Mouse (Mus musculus) MEL (cell line): ENCODE results near the gene Ap4e1. TPM values are rescaled to one million over a fixed set of nuclear protein-coding genes. Genes with fewer than 3 reads are reported as not detected.

ENCODE experiments used
- DNase-seq: peaks from one replicate; pipeline ENCODE4 v3.0.0; 2011; ENCODE audit warnings: low read depth, low spot score
- H3K27ac ChIP-seq: 2 replicates; pipeline ENCODE4 v1.5.1; 2012; ENCODE audit warnings: low read depth, mild to moderate bottlenecking, control low read depth, low read length, moderate library complexity; ENCODE audit not compliant: control insufficient read depth
- H3K27me3 ChIP-seq, 2 experiments: fragments of 150-350 bp in 1 of 2; sonication (generic) in 1 of 2; 2 replicates each; pipeline ENCODE4 v1.6.1; 2012; ENCODE audit warnings: low read length in 2 of 2, mild to moderate bottlenecking in 2 of 2, improper control_type of control experiment in 1 of 2, moderate library complexity in 1 of 2; ENCODE audit not compliant: insufficient read depth in 2 of 2, control insufficient read depth in 1 of 2
- H3K36me3 ChIP-seq, 2 experiments: 2 replicates each; pipeline ENCODE4 v1.6.1; 2012 to 2014; ENCODE audit warnings: low read length in 2 of 2, improper control_type of control experiment in 1 of 2, inconsistent platforms in 1 of 2, mild to moderate bottlenecking in 1 of 2; ENCODE audit not compliant: insufficient read depth in 2 of 2, control insufficient read depth in 1 of 2
- H3K4me1 ChIP-seq, 2 experiments: fragments of 150-350 bp in 1 of 2; sonication (generic) in 1 of 2; 2 replicates each; pipeline ENCODE4 v1.6.1; 2012; ENCODE audit warnings: low read length in 2 of 2, improper control_type of control experiment in 1 of 2, mild to moderate bottlenecking in 1 of 2; ENCODE audit not compliant: insufficient read depth in 2 of 2, control insufficient read depth in 1 of 2
- H3K4me3 ChIP-seq, 2 experiments: fragments of 150-350 bp in 1 of 2; sonication (generic) in 1 of 2; 2 replicates each; pipeline ENCODE4 v1.5.1; 2012; ENCODE audit warnings: low read depth in 2 of 2, low read length in 2 of 2, mild to moderate bottlenecking in 2 of 2, moderate library complexity in 2 of 2, control low read depth in 1 of 2, improper control_type of control experiment in 1 of 2; ENCODE audit not compliant: control insufficient read depth in 1 of 2, insufficient read depth in 1 of 2
- H3K79me2 ChIP-seq: 2 replicates; pipeline ENCODE4 v1.6.1; 2012; ENCODE audit warnings: mild to moderate bottlenecking, low read length, moderate library complexity; ENCODE audit not compliant: control insufficient read depth, poor library complexity, insufficient read depth
- H3K9ac ChIP-seq: 2 replicates; pipeline ENCODE4 v1.6.1; 2012; ENCODE audit warnings: low read depth, mild to moderate bottlenecking, control low read depth, low read length, moderate library complexity; ENCODE audit not compliant: control insufficient read depth, poor library complexity, severe bottlenecking
- H3K9me3 ChIP-seq: fragments of 150-350 bp; sonication (generic); replicated peaks from 2 replicates; pipeline ENCODE4 v1.6.1; 2012; ENCODE audit warnings: mild to moderate bottlenecking, low read length, improper control_type of control experiment, moderate library complexity; ENCODE audit not compliant: insufficient read depth
- E2F4 ChIP-seq: IDR thresholded peaks from 2 replicates; pipeline ENCODE4 v1.6.1; 2011; ENCODE audit warnings: low read depth, low read length, improper control_type of control experiment, borderline replicate concordance
- ELF1 ChIP-seq: IDR thresholded peaks from 2 replicates; pipeline ENCODE4 v1.6.1; 2014; ENCODE audit warnings: low read depth, mild to moderate bottlenecking, inconsistent platforms, low read length, improper control_type of control experiment, moderate library complexity
- EP300 ChIP-seq, 2 experiments: IDR thresholded peaks; 2 replicates each; pipeline ENCODE4 v1.6.1; 2011; ENCODE audit warnings: improper control_type of control experiment in 2 of 2, low read length in 2 of 2, low read depth in 1 of 2, mild to moderate bottlenecking in 1 of 2
- GATA1 ChIP-seq: IDR thresholded peaks from 2 replicates; pipeline ENCODE4 v1.6.1; 2011; ENCODE audit warnings: low read depth, low read length, improper control_type of control experiment
- HCFC1 ChIP-seq: IDR thresholded peaks from 2 replicates; pipeline ENCODE4 v1.6.1; 2012; ENCODE audit warnings: low read depth, mild to moderate bottlenecking, inconsistent platforms, low read length, improper control_type of control experiment, moderate library complexity
- KAT2A ChIP-seq: conservative IDR thresholded peaks from 2 replicates; pipeline ENCODE4 v1.6.1; 2012; ENCODE audit warnings: low read depth, low read length, improper control_type of control experiment, inconsistent platforms
- MAX ChIP-seq: IDR thresholded peaks from 2 replicates; pipeline ENCODE4 v1.6.1; 2011; ENCODE audit warnings: low read length, improper control_type of control experiment
- MAZ ChIP-seq: IDR thresholded peaks from 2 replicates; pipeline ENCODE4 v1.6.1; 2012; ENCODE audit warnings: low read depth, mild to moderate bottlenecking, inconsistent platforms, low read length, improper control_type of control experiment
- MEF2A ChIP-seq: IDR thresholded peaks from 2 replicates; pipeline ENCODE4 v1.6.1; 2014; ENCODE audit warnings: low read depth, mild to moderate bottlenecking, inconsistent platforms, low read length, improper control_type of control experiment; ENCODE audit not compliant: poor library complexity, insufficient replicate concordance, severe bottlenecking; ENCODE audit errors: extremely low read depth
- MYB ChIP-seq: IDR thresholded peaks from 2 replicates; pipeline ENCODE4 v1.6.1; 2011; ENCODE audit warnings: mild to moderate bottlenecking, low read depth, low read length, improper control_type of control experiment
- NRF1 ChIP-seq: IDR thresholded peaks from 2 replicates; pipeline ENCODE4 v1.6.1; 2014; ENCODE audit warnings: low read depth, mild to moderate bottlenecking, inconsistent platforms, low read length, improper control_type of control experiment, moderate library complexity; ENCODE audit not compliant: poor library complexity, insufficient read depth, severe bottlenecking
- POLR2A ChIP-seq, 2 experiments: IDR thresholded peaks; 2 replicates each; pipeline ENCODE4 v1.6.1; 2011 to 2012; ENCODE audit warnings: low read length in 2 of 2, mild to moderate bottlenecking in 2 of 2, control low read depth in 1 of 2, improper control_type of control experiment in 1 of 2, low read depth in 1 of 2, moderate library complexity in 1 of 2; ENCODE audit not compliant: control insufficient read depth in 1 of 2, insufficient read depth in 1 of 2, poor library complexity in 1 of 2
- RAD21 ChIP-seq: IDR thresholded peaks from 2 replicates; pipeline ENCODE4 v1.6.1; 2011; ENCODE audit warnings: mild to moderate bottlenecking, low read depth, low read length, improper control_type of control experiment
- RCOR1 ChIP-seq: IDR thresholded peaks from 2 replicates; pipeline ENCODE4 v1.6.1; 2012; ENCODE audit warnings: low read depth, mild to moderate bottlenecking, inconsistent platforms, low read length, improper control_type of control experiment
- SIN3A ChIP-seq: IDR thresholded peaks from 2 replicates; pipeline ENCODE4 v1.6.1; 2012; ENCODE audit warnings: low read length, improper control_type of control experiment, inconsistent platforms
- TAL1 ChIP-seq: IDR thresholded peaks from 2 replicates; pipeline ENCODE4 v1.6.1; 2012; ENCODE audit warnings: mild to moderate bottlenecking, inconsistent platforms, low read length, moderate library complexity, mixed read lengths
- TBP ChIP-seq: IDR thresholded peaks from 2 replicates; pipeline ENCODE4 v1.8.0; 2011; ENCODE audit warnings: low read depth, low read length, improper control_type of control experiment
- ZC3H11A ChIP-seq: IDR thresholded peaks from 2 replicates; pipeline ENCODE4 v1.6.1; 2012; ENCODE audit warnings: low read depth, mild to moderate bottlenecking, inconsistent platforms, low read length, improper control_type of control experiment
- ZNF384 ChIP-seq: IDR thresholded peaks from 2 replicates; pipeline ENCODE4 v1.6.1; 2012; ENCODE audit warnings: low read depth, mild to moderate bottlenecking, inconsistent platforms, low read length, improper control_type of control experiment
- polyA plus RNA-seq, 2 experiments: library from polyadenylated mRNA; stranded (reverse) in 1 of 2; unstranded in 1 of 2; fragments of >175 nt in 1 of 2; fragments of >200 nt in 1 of 2; gene quantifications; 2 replicates each; pipeline versions ENCODE4 v1.2.1 to v1.2.4; 2012; ENCODE audit warnings: low replicate concordance in 2 of 2, low read depth in 1 of 2; ENCODE audit not compliant: insufficient read length in 2 of 2, insufficient read depth in 1 of 2, missing spikeins in 1 of 2
- total RNA-seq: library from RNA; depleted of rRNA; stranded (reverse); fragments of 300-350 nt; gene quantifications from 2 replicates; pipeline ENCODE4 v1.2.3, GENCODE M21; 2012

Ap4e1 gene
- total and polyA plus RNA-seq, 3 experiments, result 9.4 TPM; not detected in 1

GRCm38 (mm10) chr2:126996737-126997136 lies 11.8 kb upstream of the Ap4e1 start (continued):
- no peak for TF ChIP-seq MEF2A
- TF ChIP-seq POLR2A (IDR thresholded peaks at IDR 0.05; ENCODE audit: control insufficient read depth in 1 of 2, insufficient read depth in 1 of 2, low read depth in 1 of 2, low read length in 2 of 2, poor library complexity in 1 of 2), result no peak
- no peak for TF ChIP-seq GATA1
- TF ChIP-seq HCFC1, result no peak
- no peak for TF ChIP-seq MYB
- TF ChIP-seq ZC3H11A, result peak; percentile 69
- TF ChIP-seq SIN3A, result no peak
- TF ChIP-seq E2F4, result no peak
- TF ChIP-seq NRF1, result no peak
- no peak for TF ChIP-seq MAZ
- no peak for TF ChIP-seq ZNF384
- TF ChIP-seq, all 39 proteins: peak for 8

GRCm38 (mm10) chr2:126998219-126998618 lies 10.3 kb upstream of the Ap4e1 start:
- H3K36me3 ChIP-seq, result peaks cover 0 to 4% of the 10 kb centered on the region in 2 experiments; a peak in 2 of 4 replicates
- no peak for DNase-seq
- H3K27ac ChIP-seq, result no peak overlapping the region
- no peak overlapping the region for H3K9ac ChIP-seq
- no peaks in the 10 kb centered on the region for H3K9me3 ChIP-seq
- H3K4me3 ChIP-seq, result no peak overlapping the region
- no peaks in the 10 kb centered on the region for H3K79me2 ChIP-seq
- peaks cover 0 to 2% of the 10 kb centered on the region in 2 experiments; a peak in 2 of 4 replicates for H3K27me3 ChIP-seq
- H3K4me1 ChIP-seq, result peaks cover under 1 to 1% of the 10 kb centered on the region in 2 experiments
- TF ChIP-seq MAZ (no peak), TBP (no peak), TAL1 (no peak), RCOR1 (no peak), ZC3H11A (no peak), MAX (no peak), SIN3A (no peak), MEF2A (no peak), EP300 (IDR thresholded peaks at IDR 0.05; ENCODE audit: low read depth in 1 of 2, low read length in 2 of 2) (no peak), KAT2A (no peak), ELF1 (no peak), RAD21 (no peak), GATA1 (no peak)
- TF ChIP-seq, all 39 proteins: peak for 0
